Mouse (Mus musculus): ENCODE data around the gene Rxfp2. TPM values are rescaled to one million over a fixed set of nuclear protein-coding genes. Genes with fewer than 3 reads are reported as not detected.

The Rxfp2 gene
- 1 to 10 TPM; 1.8 to 3.1 TPM for total RNA-seq (2021)
- long read RNA-seq, experiment 1, partial matches to known transcripts = 2 of 2 reads
- long read RNA-seq, experiment 1, other reads (novel, unspliced or antisense) = 0 of 2 reads
- long read RNA-seq, experiment 2 = 0 reads

DNA sequence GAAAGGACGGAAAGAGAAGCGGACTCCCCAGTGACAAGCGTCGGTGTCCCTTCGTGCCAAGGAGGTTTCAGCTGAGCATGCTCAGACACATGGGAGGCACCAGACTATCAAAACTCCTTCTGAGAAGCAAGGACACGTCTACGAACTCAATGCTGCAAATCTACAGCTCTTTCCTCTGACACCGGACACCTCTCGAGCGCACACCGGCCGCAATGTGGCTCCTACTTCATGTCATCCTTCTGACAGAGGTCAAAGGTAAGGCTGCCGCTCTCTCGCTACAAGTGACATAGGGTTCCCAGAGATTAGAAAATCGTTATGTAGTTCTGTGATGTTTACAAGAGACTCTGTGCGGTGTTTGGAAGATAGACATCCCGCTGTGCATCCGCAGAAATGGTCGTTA is at the start of gene Rxfp2:
Rxfp2 (plus strand) TSS at position 20 of the 400 bp plus-strand sequence.
- intact Hi-C loops (cut with DNase I) = no loop called here
- DNase-seq (ENCODE audit: low spot score in 2 of 2) = no peak

DNA sequence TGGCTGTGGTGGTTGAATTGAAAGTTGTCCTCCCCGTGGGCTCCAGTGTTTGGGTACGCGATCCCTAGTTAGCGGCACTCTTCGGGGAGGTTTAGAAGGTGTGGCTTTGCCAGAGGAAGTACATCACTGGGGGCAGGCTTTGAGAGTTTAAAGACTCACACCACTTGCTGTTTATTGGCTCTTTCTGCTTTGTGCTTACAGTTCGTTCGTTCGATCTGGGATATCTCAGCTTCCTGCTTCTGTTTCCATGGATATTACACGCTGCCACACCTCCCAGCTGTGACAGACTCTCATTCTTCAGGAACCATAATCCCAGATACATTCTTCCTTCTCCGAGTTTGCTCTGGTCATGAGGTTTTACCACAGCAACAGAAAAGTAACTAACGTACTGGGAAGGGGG is 48.2 kb upstream of the Rxfp2 start:
- intact Hi-C loops (cut with DNase I) = no loop called here
- no peak for DNase-seq (ENCODE audit: low spot score in 2 of 2)

DNA sequence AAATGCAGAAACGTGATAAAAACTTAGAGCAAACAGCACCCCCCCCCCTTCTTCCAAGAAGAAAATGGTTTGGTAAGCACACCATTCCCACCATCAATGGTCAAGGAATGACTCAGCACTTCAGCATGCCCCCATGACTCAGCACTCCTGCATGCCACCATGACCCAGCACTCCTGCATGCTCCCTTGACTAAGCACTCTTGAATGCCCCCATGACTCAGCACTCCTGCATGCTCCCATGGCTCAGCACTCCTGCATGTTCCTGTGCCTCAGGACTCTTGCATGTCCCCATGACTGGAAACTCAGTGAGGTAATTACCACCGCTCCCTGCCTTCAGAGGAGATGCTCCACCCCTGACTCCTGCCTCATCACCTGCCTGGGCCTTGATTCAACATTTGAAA is 41.4 kb upstream of the Rxfp2 start:
- intact Hi-C loops (cut with DNase I) = no loop called here
- DNase-seq (ENCODE audit: low spot score in 2 of 2) = no peak

DNA sequence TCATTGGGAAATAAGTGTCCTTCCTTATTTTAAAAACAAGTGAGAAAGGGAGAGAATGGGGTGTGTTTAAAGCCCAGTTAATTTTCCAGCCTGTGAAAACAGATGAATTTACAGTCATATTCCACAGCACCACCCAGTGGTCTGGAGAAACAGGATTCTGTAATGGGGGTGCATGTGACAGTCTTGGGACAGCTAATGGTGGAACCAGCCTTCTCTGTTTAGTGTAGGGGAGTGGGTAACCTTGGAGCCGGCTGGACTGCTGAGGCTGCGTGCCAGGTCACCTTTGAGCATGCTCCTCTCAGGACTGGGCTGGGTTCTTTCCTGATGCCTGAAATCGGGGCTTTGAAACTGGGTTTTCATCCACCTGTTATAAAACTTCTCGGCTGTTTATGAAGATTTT is 34.9 kb upstream of the Rxfp2 start:
- DNase-seq (ENCODE audit: low spot score in 2 of 2) = peak; percentile 18 to 19
- intact Hi-C loops (cut with DNase I) = loop anchor here (10.0 kb wide), 2 partner anchors 59 to 119 kb away; no protein-coding TSS in a partner anchor

DNA sequence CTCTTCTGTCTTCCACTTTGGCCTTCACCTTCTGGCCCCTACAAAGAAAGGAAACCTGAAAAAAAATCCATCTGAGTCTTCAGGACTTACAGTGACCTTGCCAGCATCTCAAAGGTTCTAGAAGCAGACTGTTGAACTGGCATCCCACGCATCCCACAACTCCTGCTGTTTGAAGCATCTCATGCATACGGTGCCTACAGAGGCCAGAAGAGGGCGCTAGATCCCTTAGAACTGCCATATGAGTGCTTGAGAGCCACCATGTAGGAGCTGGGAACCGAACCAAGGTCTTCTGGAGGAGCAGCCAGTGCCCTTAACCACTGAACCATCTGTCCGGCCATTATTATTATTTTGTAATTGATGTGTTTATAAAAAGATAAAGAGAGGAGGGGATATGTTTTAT is 23.9 kb upstream of the Rxfp2 start:
- intact Hi-C loops (cut with DNase I) = no loop called here
- DNase-seq (ENCODE audit: low spot score in 2 of 2) = no peak

DNA sequence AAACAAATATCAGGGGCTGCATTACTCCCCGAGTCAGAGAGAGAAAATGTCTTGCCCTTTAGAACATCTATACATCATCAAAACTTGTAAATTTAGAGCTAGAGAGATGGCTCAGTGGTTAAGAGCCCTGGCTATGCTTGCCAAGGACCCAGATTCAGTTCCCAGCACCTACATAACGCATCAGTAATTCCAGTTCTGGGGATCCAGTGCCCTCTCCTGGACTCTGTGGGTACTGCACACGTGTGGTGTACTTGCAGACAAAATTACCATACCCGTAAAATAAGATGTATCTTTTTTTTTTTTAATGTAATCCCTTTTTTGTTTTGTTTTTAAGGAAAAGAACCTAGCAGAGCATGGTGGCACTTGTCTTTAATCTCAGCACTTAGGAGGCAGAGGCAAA is 21.9 kb upstream of the Rxfp2 start:
- no peak for DNase-seq (ENCODE audit: low spot score in 2 of 2)
- intact Hi-C loops (cut with DNase I) = no loop called here

DNA sequence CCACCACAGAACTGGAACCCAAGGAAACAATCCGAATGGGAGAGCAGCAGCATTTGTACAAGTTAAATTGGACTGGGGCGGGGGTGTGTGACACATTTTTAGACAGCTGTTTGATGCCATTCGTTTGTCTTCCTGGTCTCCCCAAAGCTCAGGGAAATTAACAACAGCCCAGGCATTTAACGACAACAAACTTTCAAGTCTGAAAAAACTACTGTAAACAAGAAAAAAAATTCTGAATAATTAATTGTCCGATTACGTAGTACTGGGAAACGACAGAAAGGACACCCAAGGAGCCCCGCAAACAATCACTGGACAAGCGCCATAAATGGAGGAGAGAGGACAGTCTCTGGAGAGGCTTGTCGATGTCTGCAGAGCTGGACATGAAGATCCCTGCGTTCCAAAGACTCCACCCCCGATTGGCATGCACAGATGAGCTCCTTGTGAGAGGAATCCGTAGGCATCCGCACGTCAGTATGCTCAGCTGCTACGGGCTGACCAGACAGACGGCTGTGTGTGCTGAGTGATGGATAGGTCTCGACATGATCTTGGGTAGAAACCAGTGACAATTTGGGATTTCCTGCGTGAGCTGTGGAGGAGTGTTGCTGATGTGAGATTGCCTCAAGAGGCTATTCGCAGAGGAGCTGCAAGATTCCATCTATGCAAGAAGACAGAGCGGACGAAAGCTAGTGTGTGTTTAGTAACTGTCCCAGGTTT is 21.0 kb upstream of the Rxfp2 start:
- intact Hi-C loops (cut with DNase I) = no loop called here
- DNase-seq (ENCODE audit: low spot score in 2 of 2) = peak in 1 of 2 experiments; percentile 13

DNA sequence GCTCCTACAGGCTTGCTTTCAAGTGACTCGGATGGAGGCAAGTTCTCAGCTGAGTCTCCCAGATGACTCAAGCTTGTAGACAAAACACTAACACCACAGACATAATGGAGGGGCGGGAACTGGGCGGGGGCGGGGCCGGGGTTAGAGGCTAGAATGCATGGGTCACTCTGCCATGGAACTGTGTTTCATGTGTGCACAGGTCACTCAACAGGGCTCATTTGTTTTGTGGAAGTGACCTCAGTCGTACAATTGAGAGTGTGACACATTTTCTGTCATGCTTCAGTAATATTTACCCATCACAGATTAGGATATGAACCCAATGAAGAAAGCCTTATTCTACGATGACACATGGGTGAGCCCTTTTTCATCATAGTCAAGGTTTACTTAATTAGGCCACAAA is 20.2 kb upstream of the Rxfp2 start:
- DNase-seq (ENCODE audit: low spot score in 2 of 2) = no peak
- intact Hi-C loops (cut with DNase I) = no loop called here

DNA sequence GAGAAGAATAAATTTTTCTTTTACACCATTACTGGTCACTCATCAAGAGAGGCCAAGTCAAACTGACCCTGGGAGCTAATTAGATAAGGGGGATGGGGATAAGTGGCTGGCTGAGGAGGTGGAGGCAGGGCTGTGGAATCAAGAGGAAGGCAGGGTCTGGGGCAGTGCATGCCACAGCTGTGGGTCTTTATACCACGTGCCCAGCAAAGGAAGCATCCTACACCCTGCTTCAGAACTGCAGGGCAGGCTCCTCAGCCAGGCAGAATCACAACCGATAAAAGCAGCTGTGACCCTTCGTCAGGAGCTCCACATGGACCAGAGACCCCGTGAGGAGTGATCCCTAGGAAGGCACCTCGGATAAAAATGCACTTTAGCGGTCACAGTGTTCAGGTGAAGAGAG is 13.1 kb upstream of the Rxfp2 start:
- DNase-seq (ENCODE audit: low spot score in 2 of 2) = no peak

DNA sequence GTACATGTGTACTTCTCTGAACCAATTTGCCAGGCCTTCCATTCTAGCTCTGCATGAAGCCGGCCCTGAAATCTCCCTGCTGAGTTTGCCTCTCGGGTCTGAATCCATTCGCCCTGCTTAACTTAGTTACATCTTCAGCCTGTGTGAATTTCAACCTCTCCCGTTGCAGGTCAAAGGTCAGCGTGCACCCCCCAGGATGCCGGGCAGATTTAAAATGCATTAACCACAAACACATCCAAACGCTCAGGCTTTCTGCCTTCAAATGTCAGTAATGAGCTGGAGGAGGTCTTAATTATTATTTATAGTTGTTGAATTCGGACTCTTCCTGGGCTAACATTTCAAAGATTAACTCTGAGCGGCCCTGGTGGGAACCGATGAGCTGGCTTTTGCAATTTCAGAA is 1.6 kb upstream of the Rxfp2 start:
- DNase-seq (ENCODE audit: low spot score in 2 of 2) = no peak
- intact Hi-C loops (cut with DNase I) = no loop called here

More for the DNA sequence above, 13.1 kb upstream of the Rxfp2 start:
- intact Hi-C loops (cut with DNase I) = no loop called here

DNA sequence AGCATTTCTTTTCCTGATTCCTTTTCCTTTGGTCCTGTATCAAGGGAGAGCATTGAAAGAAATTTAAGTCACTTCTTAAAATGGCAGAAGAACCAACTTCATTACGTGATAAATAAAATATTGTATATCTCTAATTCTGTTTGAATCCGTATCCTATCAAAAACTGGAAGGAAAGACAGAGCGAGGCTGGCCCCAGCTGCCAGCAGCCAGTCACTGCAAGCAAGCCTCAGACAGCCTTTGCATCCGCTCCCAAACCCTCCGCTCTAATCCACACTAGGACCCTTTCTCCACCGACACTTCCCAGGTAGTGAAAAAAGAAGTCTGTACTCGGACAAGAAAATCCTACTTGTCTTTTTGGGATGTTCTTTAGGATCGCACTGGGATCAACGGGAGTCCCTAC is 803 bp upstream of the Rxfp2 start:
- intact Hi-C loops (cut with DNase I) = no loop called here
- DNase-seq (ENCODE audit: low spot score in 2 of 2) = peak in 1 of 2 experiments; percentile 48

DNA sequence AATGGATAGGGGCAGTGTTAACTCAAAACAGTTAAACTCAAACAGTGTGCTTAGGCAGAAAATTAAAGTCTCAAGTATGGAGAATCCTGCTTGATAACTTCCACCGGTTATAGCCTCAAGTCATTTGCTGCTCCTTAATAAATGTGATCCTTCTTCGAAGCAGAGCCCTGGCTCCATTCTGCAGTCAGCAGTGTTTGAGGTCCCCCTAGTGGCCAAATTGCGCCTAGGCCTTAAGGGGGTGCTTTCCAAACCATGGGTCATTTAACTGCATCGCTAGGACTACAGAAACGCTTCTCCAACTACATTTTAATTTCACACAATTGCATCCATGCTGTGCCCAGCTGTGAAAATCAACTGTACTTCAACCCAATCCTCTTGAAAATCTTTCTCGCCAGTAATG is 2.4 kb downstream of the Rxfp2 start:
- peak; percentile 76 to 85 for DNase-seq (ENCODE audit: low spot score in 2 of 2)
- intact Hi-C loops (cut with DNase I) = loop anchor here (2.0 to 10.0 kb wide), 4 partner anchors 160 to 376 kb away; partner anchors contain the start of gene B3glct

DNA sequence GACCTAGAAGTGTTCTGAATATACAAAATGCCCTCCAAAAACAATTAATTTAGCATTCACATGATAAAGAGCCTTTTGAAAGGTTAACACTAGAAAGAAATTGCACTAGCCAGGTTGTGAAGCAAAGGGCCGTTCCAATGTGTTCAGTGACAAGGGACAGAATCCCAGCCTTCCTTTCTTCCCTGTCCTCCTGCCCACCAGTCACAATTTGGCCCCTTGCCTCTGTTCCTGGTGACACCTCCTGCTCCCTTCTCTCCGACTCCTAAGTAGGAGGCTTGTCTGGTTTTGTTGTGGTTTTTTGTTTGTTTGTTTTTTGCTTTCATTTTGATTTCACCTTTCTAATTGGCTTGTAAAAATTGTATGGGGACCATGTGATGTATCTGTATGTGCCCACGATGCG is 3.3 kb downstream of the Rxfp2 start:
- intact Hi-C loops (cut with DNase I) = loop anchor here (2.0 to 10.0 kb wide), 4 partner anchors 161 to 377 kb away; partner anchors contain the start of gene B3glct
- no peak for DNase-seq (ENCODE audit: low spot score in 2 of 2)

DNA sequence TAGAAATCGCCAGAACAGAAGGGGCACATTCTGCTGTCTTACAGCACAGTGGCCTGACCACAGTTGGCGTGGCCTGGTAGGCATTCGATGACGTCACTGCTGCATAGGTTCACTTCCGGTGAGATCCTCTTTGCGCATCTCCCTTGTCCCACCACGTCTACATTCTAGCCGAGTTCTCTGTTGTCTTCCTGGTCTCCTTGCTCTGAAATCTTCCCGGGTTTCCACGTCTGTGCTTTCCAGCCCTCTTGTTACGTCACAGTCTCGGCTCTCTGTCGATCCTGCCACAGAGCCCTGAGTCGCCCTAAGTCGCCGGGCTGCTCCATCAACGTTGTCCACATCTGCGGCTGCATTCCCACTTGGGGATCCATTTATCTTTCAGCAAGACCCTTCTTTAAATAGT is 4.1 kb downstream of the Rxfp2 start:
- intact Hi-C loops (cut with DNase I) = loop anchor here (5.0 to 10.0 kb wide), 3 partner anchors 310 to 378 kb away; partner anchors contain the start of gene B3glct
- DNase-seq (ENCODE audit: low spot score in 2 of 2) = no peak

DNA sequence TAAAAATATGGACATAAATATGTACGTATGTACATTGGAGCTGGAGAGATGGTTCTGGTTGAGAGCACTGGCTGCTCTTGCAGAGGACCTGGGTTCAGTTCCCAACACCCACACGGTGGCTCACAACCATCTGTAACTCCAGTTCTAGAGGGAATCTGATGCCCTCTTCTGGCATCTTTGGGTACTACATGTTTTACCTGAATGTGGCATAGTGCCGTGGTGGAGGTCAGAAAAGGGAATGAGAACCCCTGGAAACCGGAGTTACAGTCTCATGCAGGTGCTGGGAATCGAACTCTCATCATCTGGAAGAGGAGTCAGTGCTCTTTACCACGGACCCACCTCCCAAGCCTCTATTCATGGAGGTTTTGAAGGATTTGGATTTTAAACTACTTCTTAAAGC is 5.0 kb downstream of the Rxfp2 start:
- no peak for DNase-seq (ENCODE audit: low spot score in 2 of 2)
- intact Hi-C loops (cut with DNase I) = loop anchor here (5.0 to 10.0 kb wide), 3 partner anchors 311 to 379 kb away; partner anchors contain the start of gene B3glct

DNA sequence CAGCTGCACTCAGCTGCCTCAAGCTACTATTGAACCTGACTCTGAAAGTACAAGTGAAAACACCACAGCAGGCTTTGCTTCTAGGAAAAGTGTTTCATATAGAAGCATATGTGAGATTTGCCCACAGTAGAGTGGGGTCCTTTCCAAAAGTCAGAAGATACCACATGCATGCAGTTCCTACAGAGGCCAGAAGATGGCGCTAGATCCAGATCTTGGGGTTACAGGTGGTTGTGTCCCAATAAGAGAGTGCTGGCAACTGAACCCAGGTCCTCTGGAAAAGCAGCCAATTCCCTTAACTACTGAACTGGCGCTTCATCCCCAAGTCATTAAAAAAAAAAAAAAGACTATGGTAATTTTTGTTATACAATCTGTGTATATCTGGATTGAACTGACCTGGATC is 5.7 kb downstream of the Rxfp2 start:
- intact Hi-C loops (cut with DNase I) = loop anchor here (5.0 to 10.0 kb wide), 3 partner anchors 312 to 379 kb away; partner anchors contain the start of gene B3glct
- no peak for DNase-seq (ENCODE audit: low spot score in 2 of 2)

DNA sequence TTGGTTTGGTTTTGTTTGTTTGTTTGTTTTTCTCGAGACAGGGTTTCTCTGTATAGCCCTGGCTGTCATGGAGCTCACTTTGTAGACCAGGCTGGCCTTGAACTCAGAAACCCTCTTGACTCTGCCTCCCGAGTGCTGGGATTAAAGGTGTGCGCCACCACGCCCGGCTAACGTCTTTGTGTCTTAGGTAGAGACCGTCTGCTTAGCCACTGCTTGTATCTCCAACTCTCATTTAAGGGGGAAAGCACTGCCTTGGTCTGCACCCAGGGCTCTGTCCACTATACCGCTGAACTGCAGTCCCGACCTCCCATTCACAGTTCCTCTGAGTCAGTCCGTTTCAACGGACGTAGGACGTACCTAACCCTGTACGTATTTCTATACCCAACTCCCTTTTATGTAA is 6.4 kb downstream of the Rxfp2 start:
- intact Hi-C loops (cut with DNase I) = loop anchor here (5.0 to 10.0 kb wide), 3 partner anchors 313 to 380 kb away; partner anchors contain the start of gene B3glct
- DNase-seq (ENCODE audit: low spot score in 2 of 2) = no peak

DNA sequence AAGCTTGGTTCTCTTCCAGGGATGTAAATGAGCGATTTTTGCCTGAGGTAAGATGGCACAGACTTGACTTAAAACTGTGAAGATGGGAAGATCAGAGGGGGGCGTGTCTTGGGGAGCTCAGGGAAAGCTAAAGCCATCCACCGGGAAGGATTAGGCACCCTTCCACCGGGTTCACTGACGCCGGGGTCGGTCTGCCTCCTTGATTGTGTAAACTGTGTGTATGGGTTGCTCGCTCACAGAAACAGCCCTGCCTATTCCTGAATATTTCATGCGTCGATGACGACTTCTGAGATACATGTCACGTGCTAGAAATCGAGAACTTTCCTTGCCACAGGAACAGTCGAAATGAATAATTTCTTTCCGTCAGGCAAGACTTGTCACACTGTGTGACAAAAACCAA is 6.9 kb downstream of the Rxfp2 start:
- no peak for DNase-seq (ENCODE audit: low spot score in 2 of 2)
- intact Hi-C loops (cut with DNase I) = loop anchor here (10.0 kb wide), 2 partner anchors 351 to 381 kb away; partner anchors contain the start of gene B3glct

DNA sequence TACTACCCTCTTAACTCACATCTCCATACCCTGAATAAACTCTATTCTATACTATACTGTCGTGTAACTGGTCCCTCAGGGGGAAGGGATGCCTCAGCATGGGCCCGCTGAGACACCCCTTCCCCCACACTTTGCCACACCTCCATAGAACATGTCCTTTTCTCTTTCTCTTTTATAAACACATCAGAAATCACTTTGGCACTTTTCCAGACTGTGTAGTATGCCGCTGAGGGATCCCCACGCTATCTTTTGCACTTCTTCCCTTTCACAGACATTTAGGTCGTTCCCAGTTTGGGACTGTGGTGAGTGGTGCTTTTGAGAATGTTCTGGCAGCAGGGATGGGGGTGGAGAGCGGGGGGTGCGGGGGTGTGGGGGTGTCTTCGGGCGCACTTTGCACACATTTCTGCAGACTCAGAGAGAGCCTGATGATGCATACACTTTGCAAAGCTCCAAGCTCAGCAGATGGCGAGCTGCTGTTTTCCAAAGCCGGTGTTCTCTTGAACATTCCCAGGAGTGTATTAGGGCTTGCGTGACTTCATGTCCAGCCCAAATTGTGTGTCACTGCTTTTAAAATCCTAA is 8.1 kb downstream of the Rxfp2 start:
- DNase-seq (ENCODE audit: low spot score in 2 of 2) = peak; percentile 61 to 75
- intact Hi-C loops (cut with DNase I) = loop anchor here (10.0 kb wide), 2 partner anchors 352 to 382 kb away; partner anchors contain the start of gene B3glct

DNA sequence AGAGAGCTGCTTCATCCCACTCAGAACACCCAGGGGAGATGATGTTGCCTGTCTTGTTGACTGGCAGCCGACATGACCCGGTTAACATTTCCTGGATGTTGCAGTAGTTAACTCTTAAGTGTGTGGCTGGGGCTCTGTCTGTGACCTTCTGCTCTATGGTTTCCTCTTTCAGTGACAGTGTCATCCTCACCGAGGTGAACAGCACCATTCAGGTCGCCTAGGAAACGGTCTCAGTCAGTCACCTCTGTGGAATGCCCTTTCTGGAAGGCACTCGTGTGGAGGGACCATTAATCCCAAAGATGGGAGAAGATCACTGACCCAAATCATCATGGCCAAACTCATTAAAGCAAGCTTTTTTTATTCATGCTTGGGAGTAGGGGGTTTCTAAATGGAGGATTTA is 12.7 kb downstream of the Rxfp2 start:
- intact Hi-C loops (cut with DNase I) = no loop called here
- DNase-seq (ENCODE audit: low spot score in 2 of 2) = no peak
